Mouse (Mus musculus): ENCODE measurements around the gene Gm21970.

Gene Gm21970

GRCm38 (mm10) chr16:91372577-91373472, 18.7 kb upstream of the Gm21970 start, which contains the start of gene Ifnar2:
Gene Ifnar2, plus strand, starts transcription at chr16:91372783.
- CTCF ChIA-PET: no interaction called here

GRCm38 (mm10) chr16:91373473-91374252, 17.9 kb upstream of the Gm21970 start:
- CTCF ChIA-PET: interaction anchor here (0.5 kb wide), 1 partner anchor 13 kb away, joined by 3 read pairs; no protein-coding TSS in a partner anchor

GRCm38 (mm10) chr16:91374253-91374634, 17.3 kb upstream of the Gm21970 start:
- CTCF ChIA-PET: no interaction called here

GRCm38 (mm10) chr16:91376701-91377100, 14.8 kb upstream of the Gm21970 start:
- CTCF ChIA-PET: interaction anchor here (0.6 to 0.7 kb wide), 2 partner anchors 13 to 276 kb away, joined by 3 read pairs; no protein-coding TSS in a partner anchor

GRCm38 (mm10) chr16:91378431-91378986, 13.0 kb upstream of the Gm21970 start:
- CTCF ChIA-PET: no interaction called here

- CTCF ChIA-PET: interaction anchor here (0.6 kb wide), 1 partner anchor 113 kb away, joined by 3 read pairs; no protein-coding TSS in a partner anchor
Observed at GRCm38 (mm10) chr16:91378991-91379390, 12.5 kb upstream of the Gm21970 start.

- CTCF ChIA-PET: interaction anchor here (0.6 kb wide), 1 partner anchor 113 kb away, joined by 3 read pairs; no protein-coding TSS in a partner anchor
Observed at GRCm38 (mm10) chr16:91379412-91379811, 12.1 kb upstream of the Gm21970 start.

GRCm38 (mm10) chr16:91380151-91380550, 11.4 kb upstream of the Gm21970 start:
- CTCF ChIA-PET: no interaction called here

GRCm38 (mm10) chr16:91381606-91382005, 9.9 kb upstream of the Gm21970 start:
- CTCF ChIA-PET: interaction anchor here (0.8 kb wide), 1 partner anchor 99 kb away, joined by 4 read pairs; no protein-coding TSS in a partner anchor

- CTCF ChIA-PET: no interaction called here
Observed at GRCm38 (mm10) chr16:91382261-91382790, 9.2 kb upstream of the Gm21970 start.

GRCm38 (mm10) chr16:91384221-91384620, 7.3 kb upstream of the Gm21970 start:
- CTCF ChIA-PET: no interaction called here

GRCm38 (mm10) chr16:91385621-91386020, 5.9 kb upstream of the Gm21970 start:
- CTCF ChIA-PET: no interaction called here

GRCm38 (mm10) chr16:91386419-91387120, 5.0 kb upstream of the Gm21970 start:
- CTCF ChIA-PET: interaction anchor here (0.7 to 1.2 kb wide), 2 partner anchors 13 to 28 kb away, joined by 3 to 4 read pairs; no protein-coding TSS in a partner anchor

GRCm38 (mm10) chr16:91387121-91387486, 4.4 kb upstream of the Gm21970 start:
- CTCF ChIA-PET: interaction anchor here (1.2 kb wide), 1 partner anchor 29 kb away, joined by 4 read pairs; no protein-coding TSS in a partner anchor

- CTCF ChIA-PET: interaction anchor here (0.7 kb wide), 2 partner anchors 43 to 155 kb away, joined by 3 to 6 read pairs; no protein-coding TSS in a partner anchor
Observed at GRCm38 (mm10) chr16:91390100-91390499, 1.4 kb upstream of the Gm21970 start.

GRCm38 (mm10) chr16:91394826-91395410, 3.4 kb downstream of the Gm21970 start:
- CTCF ChIA-PET: no interaction called here

- CTCF ChIA-PET: interaction anchor here (0.5 to 0.8 kb wide), 3 partner anchors 40 to 1103 kb away, joined by 3 to 18 read pairs (median 4); no protein-coding TSS in a partner anchor
Observed at GRCm38 (mm10) chr16:91395633-91396392, 4.3 kb downstream of the Gm21970 start.

GRCm38 (mm10) chr16:91396844-91397537, 5.5 kb downstream of the Gm21970 start:
- CTCF ChIA-PET: interaction anchor here (0.7 kb wide), 1 partner anchor 246 kb away, joined by 3 read pairs; no protein-coding TSS in a partner anchor

- CTCF ChIA-PET: interaction anchor here (0.6 kb wide), 1 partner anchor 152 kb away, joined by 4 read pairs; no protein-coding TSS in a partner anchor
Observed at GRCm38 (mm10) chr16:91398030-91398429, 6.5 kb downstream of the Gm21970 start.
